In the genomic region with DNA sequence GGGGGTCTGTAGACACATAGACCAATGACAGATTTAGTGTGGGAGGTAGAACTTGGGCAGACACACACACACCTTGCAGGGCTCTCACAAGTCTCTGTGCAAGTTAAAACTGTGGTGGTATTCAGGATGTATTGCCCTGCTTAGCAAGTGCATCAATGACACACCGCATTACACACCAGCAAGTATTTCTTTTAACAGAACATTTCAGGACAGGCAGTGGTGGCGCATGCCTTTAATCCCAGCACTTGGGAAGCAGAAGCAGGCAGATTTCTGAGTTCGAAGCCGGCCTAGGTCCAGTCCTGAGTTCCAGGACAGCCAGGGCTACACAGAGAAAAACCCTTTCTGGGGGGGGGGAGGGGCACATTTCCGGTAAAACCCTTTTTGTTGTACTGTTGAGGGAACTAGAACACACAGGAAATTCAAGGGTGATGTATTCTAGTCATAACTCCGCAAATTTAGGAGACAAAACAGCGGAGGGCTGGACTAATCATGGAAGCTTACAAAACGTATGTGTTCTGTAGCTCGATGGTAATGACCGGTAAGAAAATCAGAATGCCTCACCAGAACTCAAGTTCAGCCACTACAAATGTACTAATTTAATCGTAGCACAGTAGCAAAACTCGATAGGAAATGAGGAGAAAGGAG, we compare ENCODE assay signal across 8 mouse cellular contexts. TPM values are rescaled to one million over a fixed set of nuclear protein-coding genes. Genes with fewer than 3 reads are reported as not detected.
DNase-seq lines count a peak whose midpoint lies in the region; ATAC-seq and TF ChIP-seq lines count a peak whose summit lies in the region.

No protein-coding gene starts in this region.

- no peak for TF ChIP-seq CTCF in lung, postnatal 0 days (IDR thresholded peaks at IDR 0.05)

- H3K4me3 ChIP-seq in lung, postnatal 0 days (ENCODE audit: low read depth, low read length) = peak overlapping the region; percentile 66
- H3K4me3 ChIP-seq in embryonic facial prominence, embryonic 14.5 days (ENCODE audit: low read depth, low read length) = peak overlapping the region; percentile 76
- peak overlapping the region; percentile 76 for H3K4me3 ChIP-seq in intestine, embryonic 16.5 days (ENCODE audit: low read length)
- H3K4me3 ChIP-seq in neural tube, embryonic 15.5 days (replicated peaks) = peak overlapping the region; percentile 69

- 67% methylated on average over 12 of the region's 12 CpGs for WGBS in lung, postnatal 0 days
- 69% methylated on average over 12 of the region's 12 CpGs for WGBS in embryonic facial prominence, embryonic 14.5 days
- 76% methylated on average over 12 of the region's 12 CpGs for WGBS in intestine, embryonic 16.5 days
- 73% methylated on average over 12 of the region's 12 CpGs for WGBS in neural tube, embryonic 15.5 days

- H3K9me3 ChIP-seq in lung, postnatal 0 days (ENCODE audit: low read length) = no peaks in the 10 kb centered on the region; the same call in 1 of the 2 replicates
- peaks cover 10% of the 10 kb centered on the region; the same call in 1 of the 2 replicates for H3K9me3 ChIP-seq in embryonic facial prominence, embryonic 14.5 days (ENCODE audit: control insufficient read depth, low read length)
- H3K9me3 ChIP-seq in intestine, embryonic 16.5 days (ENCODE audit: control insufficient read depth, low read length) = peaks cover 4% of the 10 kb centered on the region; the same call in 1 of the 2 replicates
- peaks cover 7% of the 10 kb centered on the region for H3K9me3 ChIP-seq in neural tube, embryonic 15.5 days (replicated peaks)

- peaks cover 6% of the 10 kb centered on the region; the same call in 1 of the 2 replicates for H3K36me3 ChIP-seq in lung, postnatal 0 days (ENCODE audit: insufficient read depth, low read length)
- H3K36me3 ChIP-seq in embryonic facial prominence, embryonic 14.5 days (ENCODE audit: control insufficient read depth, insufficient read depth, low read length) = peaks cover 21% of the 10 kb centered on the region
- H3K36me3 ChIP-seq in intestine, embryonic 16.5 days (ENCODE audit: control insufficient read depth, insufficient read depth, low read length) = no peaks in the 10 kb centered on the region
- 0 out of 2 replicates have a peak, but pooled peaks cover 7% of the 10 kb centered on the region for H3K36me3 ChIP-seq in neural tube, embryonic 15.5 days

- no peak for DNase-seq in lung, postnatal 0 days (ENCODE audit: low spot score)
- DNase-seq in lung, postnatal 36 days = no peak
- no peak for DNase-seq in embryonic facial prominence, embryonic 14.5 days (ENCODE audit: low spot score)
- DNase-seq in cerebellum, adult 8-10 months = no peak
- DNase-seq in adrenal gland, adult 2 months = no peak
- DNase-seq in urinary bladder, adult 18-20 months (ENCODE audit: low spot score in 2 of 2) = no peak

- peak overlapping the region; percentile 72 for H3K9ac ChIP-seq in lung, postnatal 0 days (replicated peaks; ENCODE audit: low read depth)
- peak overlapping the region; percentile 76 for H3K9ac ChIP-seq in embryonic facial prominence, embryonic 14.5 days (ENCODE audit: low read depth, low read length)
- H3K9ac ChIP-seq in intestine, embryonic 16.5 days (ENCODE audit: low read depth, low read length) = peak overlapping the region; percentile 82
- peak overlapping the region; percentile 76 for H3K9ac ChIP-seq in neural tube, embryonic 15.5 days (replicated peaks)

- H3K27ac ChIP-seq in lung, postnatal 0 days (ENCODE audit: low read length) = peak overlapping the region; percentile 93
- H3K27ac ChIP-seq in embryonic facial prominence, embryonic 14.5 days (replicated peaks; ENCODE audit: low read depth, low read length) = peak overlapping the region; percentile 90
- H3K27ac ChIP-seq in intestine, embryonic 16.5 days (ENCODE audit: low read length) = peak overlapping the region; percentile 90; the same call in 1 of the 2 replicates
- H3K27ac ChIP-seq in neural tube, embryonic 15.5 days (replicated peaks) = peak overlapping the region; percentile 95

- no peak for TF ChIP-seq EP300 in lung, postnatal 0 days (IDR thresholded peaks at IDR 0.05)

- H3K27me3 ChIP-seq in lung, postnatal 0 days (replicated peaks; ENCODE audit: insufficient read depth, low read length) = no peaks in the 10 kb centered on the region
- H3K27me3 ChIP-seq in embryonic facial prominence, embryonic 14.5 days (replicated peaks; ENCODE audit: control insufficient read depth, insufficient read depth, low read length) = no peaks in the 10 kb centered on the region
- no peaks in the 10 kb centered on the region for H3K27me3 ChIP-seq in intestine, embryonic 16.5 days (replicated peaks; ENCODE audit: control insufficient read depth, insufficient read depth, low read length)
- no peaks in the 10 kb centered on the region for H3K27me3 ChIP-seq in neural tube, embryonic 15.5 days (replicated peaks)

- peak overlapping the region; percentile 67 for H3K4me2 ChIP-seq in lung, postnatal 0 days (replicated peaks; ENCODE audit: low read depth, low read length)
- H3K4me2 ChIP-seq in embryonic facial prominence, embryonic 14.5 days (ENCODE audit: low read depth, low read length) = peak overlapping the region; percentile 69
- peak overlapping the region; percentile 83 for H3K4me2 ChIP-seq in intestine, embryonic 16.5 days (ENCODE audit: low read depth, low read length)
- H3K4me2 ChIP-seq in neural tube, embryonic 15.5 days = peak overlapping the region; percentile 73

- ATAC-seq in lung, postnatal 0 days = no peak
- no peak for ATAC-seq in embryonic facial prominence, embryonic 14.5 days (ENCODE audit: low read depth)
- no peak for ATAC-seq in intestine, embryonic 16.5 days
- ATAC-seq in neural tube, embryonic 15.5 days (ENCODE audit: low FRiP score) = no peak

- no peaks in the 10 kb centered on the region for H3K4me1 ChIP-seq in lung, postnatal 0 days (ENCODE audit: insufficient read depth, low read depth, low read length)
- peaks cover 4% of the 10 kb centered on the region; the same call in 1 of the 2 replicates for H3K4me1 ChIP-seq in embryonic facial prominence, embryonic 14.5 days (ENCODE audit: control insufficient read depth, insufficient read depth, low read length)
- peaks cover 14% of the 10 kb centered on the region for H3K4me1 ChIP-seq in intestine, embryonic 16.5 days (ENCODE audit: control insufficient read depth, insufficient read depth, low read length)
- peaks cover 20% of the 10 kb centered on the region for H3K4me1 ChIP-seq in neural tube, embryonic 15.5 days

RNA-seq across cellular contexts. Expression of gene Rbx1, which starts 1.0 kb away (rescaled TPM):
- polyA plus RNA-seq in lung, postnatal 0 days (2015; fragmentation: Nextera tagmentation; extraction: Ambion mirVana) = 419 and 465 TPM in 2 replicates
- polyA plus RNA-seq in embryonic facial prominence, embryonic 14.5 days (2014; fragmentation: Nextera tagmentation; extraction: Ambion mirVana) = 490 and 495 TPM in 2 replicates
- polyA plus RNA-seq in intestine, embryonic 16.5 days (2015; fragmentation: Nextera tagmentation; extraction: Ambion mirVana) = 378 and 400 TPM in 2 replicates
- 407 and 418 TPM in 2 replicates for polyA plus RNA-seq in neural tube, embryonic 15.5 days (2015; fragmentation: Nextera tagmentation; extraction: Ambion mirVana)
- 100 to 1,000 TPM; 128 to 150 TPM for total RNA-seq in adrenal gland, adult 2 months (2021)
- polyA plus RNA-seq in adrenal gland, adult 2 months (2012; rRNA removed) = 13.8 and 16.8 TPM in 2 replicates

RNA-seq across cellular contexts. Expression of gene Dnajb7, which starts 57.0 kb away (rescaled TPM):
- polyA plus RNA-seq in lung, postnatal 0 days (2015; fragmentation: Nextera tagmentation; extraction: Ambion mirVana) = 0.53 and 0.81 TPM in 2 replicates
- 0.48 and 0.85 TPM in 2 replicates for polyA plus RNA-seq in embryonic facial prominence, embryonic 14.5 days (2014; fragmentation: Nextera tagmentation; extraction: Ambion mirVana)
- polyA plus RNA-seq in intestine, embryonic 16.5 days (2015; fragmentation: Nextera tagmentation; extraction: Ambion mirVana) = 1.2 and 1.6 TPM in 2 replicates
- polyA plus RNA-seq in neural tube, embryonic 15.5 days (2015; fragmentation: Nextera tagmentation; extraction: Ambion mirVana) = 1.9 and 2.3 TPM in 2 replicates
- not detected for total RNA-seq in adrenal gland, adult 2 months (2021)
- not detected in 2 replicates for polyA plus RNA-seq in adrenal gland, adult 2 months (2012; rRNA removed)

Comparison
In these comparisons a context has a peak if more than half of its experiments do, and no peak if none do; other contexts are left out.
1. RNA of gene Rbx1, which starts 1.0 kb away (polyA plus RNA-seq): 490 to 495 TPM in embryonic facial prominence, embryonic 14.5 days, 419 to 465 TPM in lung, postnatal 0 days, 407 to 418 TPM in neural tube, embryonic 15.5 days and 378 to 400 TPM in intestine, embryonic 16.5 days; 13.8 to 16.8 TPM in adrenal gland, adult 2 months; every median in the first group is over 10 times any median in the second.
2. Peak in every context shown above with its lines, with median percentiles within 50 percentile points of each other: H3K27ac ChIP-seq, H3K4me2 ChIP-seq, H3K4me3 ChIP-seq and H3K9ac ChIP-seq.